Mouse (Mus musculus) left cerebral cortex, postnatal 10 days (tissue): Measurements from ENCODE around the gene Tmem45a. TPM values are rescaled to one million over a fixed set of nuclear protein-coding genes. Genes with fewer than 3 reads are reported as not detected.
"Not testable (repeated sequence)": the region's sequence is repeated elsewhere in the genome, so short reads cannot be mapped to it uniquely, and the experiment has no call there.

ENCODE experiments used
- DNase-seq, 2 experiments: peaks; one replicate each; pipeline ENCODE4 v3.0.0; 2021 to 2022; ENCODE audit warnings: low spot score in 2 of 2, mixed read lengths in 1 of 2; ENCODE audit errors: extremely low spot score in 1 of 2
- intact Hi-C: fragments of 180-260 bp; cut with DNase I; formaldehyde crosslinking; loops from one replicate; pipeline ENCODE4 v1.15.1; 2025
- total RNA-seq, 2 experiments: library from RNA; stranded (reverse); gene quantifications; 2 replicates each; pipeline ENCODE4 v1.2.3; 2021

The Tmem45a gene
- 1 to 10 TPM in 1 of 2 experiments, under 1 TPM in 1; 0.79 to 1.8 TPM for total RNA-seq

DNA sequence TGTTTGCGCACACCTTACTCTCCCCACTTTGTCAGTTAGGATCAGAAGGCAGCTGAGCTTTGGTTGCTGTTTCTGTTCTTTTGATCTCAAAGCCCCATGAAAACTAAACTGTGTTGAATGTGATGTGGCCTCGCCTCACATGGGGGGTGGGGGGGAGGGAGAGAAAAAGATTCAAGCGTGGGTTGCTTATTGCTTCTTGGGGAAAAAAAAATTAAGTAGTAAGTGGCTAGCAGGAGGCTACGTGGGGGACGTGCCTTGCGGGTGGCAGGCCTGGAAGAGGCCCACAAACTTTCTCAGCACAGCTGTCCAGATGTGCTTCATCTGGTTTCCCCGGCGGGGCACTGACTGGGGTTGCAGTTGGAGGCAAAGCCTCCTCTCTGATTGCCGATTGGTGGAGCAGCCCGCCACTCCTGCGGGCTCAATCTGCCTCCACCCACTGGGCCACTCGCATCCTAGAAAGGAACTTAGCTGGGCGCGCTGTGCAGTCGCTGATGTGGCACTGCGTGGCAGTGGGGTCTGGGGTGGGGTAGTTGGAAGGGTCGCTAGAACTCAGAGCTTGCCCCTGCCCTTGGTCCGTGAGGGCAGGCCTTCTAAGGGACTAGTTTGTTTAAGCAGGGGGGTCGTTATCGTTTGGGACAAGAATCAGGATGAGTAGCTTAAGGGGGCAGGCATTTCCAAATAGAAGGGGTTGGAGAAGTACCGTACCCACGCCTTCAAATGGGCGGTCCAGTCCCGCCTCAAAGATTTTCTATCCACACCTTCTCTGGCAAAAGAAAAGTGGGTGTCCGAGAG, at the start of gene Tmem45a:
Tmem45a (minus strand) TSS at position 343 of the 792 bp plus-strand sequence.
- intact Hi-C loops = no loop called here
- peak; percentile 71 to 94 for DNase-seq

DNA sequence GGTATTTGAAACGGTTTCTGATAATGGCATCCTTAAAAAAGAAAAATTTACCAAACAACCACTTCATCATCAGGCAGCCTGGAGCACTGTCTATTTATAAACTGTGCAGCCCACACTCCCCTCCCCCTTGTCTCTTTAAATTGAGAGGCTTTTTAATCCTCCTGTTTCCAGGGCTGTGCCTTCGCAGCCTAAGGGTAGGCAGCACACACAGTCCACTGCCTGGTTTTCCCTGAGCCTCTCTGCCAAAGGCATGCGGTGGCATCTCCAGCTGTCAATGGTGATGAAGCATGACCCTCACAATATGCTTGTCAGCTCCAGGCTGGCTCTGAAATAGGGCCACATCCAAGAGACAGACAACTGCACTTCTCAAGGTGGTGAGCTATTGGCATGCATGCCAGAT, 42.1 kb upstream of the Tmem45a start, which contains the start of gene Lnp1:
Lnp1 (minus strand) TSS at position 39 of the 400 bp plus-strand sequence.
- intact Hi-C loops = no loop called here
- no peak for DNase-seq

GRCm38 (mm10) chr16:56920102-56920657, 34.2 kb upstream of the Tmem45a start:
- intact Hi-C loops = loop anchor here (2.0 kb wide), 1 partner anchor 147 kb away; no protein-coding TSS in a partner anchor
- peak in 1 of 2 experiments; percentile 46 for DNase-seq

GRCm38 (mm10) chr16:56917230-56917629, 31.3 kb upstream of the Tmem45a start:
- intact Hi-C loops = no loop called here
- no peak for DNase-seq

DNA sequence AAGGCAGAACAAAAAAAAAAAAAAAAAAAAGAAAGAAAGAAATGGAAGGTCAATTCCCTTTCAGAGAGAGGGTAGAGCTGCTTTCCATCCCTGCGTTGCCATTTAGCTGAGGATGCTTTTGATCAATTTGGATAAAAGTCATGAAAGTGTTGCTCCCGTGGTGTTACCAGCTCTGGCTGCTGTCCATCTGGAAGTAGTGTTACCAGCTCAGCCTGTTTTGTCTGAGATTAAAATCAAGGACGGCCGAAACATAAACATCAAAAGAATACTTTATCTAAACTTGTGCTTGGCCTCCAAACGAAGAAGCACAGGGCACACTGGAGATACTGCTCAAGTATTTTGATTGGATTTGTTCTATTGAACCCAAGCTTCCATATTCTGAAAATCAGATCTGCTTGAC, 23.0 kb upstream of the Tmem45a start:
- DNase-seq = no peak
- intact Hi-C loops = no loop called here

DNA sequence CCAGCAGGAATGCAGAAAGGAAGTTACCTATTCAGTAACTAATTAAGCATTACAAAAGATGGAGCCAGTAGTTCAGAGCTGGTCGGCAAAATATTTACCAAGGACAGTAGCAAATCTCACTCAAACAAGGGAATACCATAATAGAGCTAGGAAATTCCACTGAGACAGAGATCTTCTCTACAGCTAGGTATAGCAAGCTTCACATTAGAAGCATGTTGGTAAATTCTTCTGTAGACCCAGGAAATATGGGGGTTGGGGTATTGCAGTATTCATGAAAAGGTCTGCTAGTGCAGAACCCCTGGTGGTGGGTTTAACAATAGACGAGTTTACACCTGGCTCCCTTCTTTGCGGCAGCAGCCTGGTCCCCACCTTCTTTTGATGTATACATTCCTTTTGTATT, 16.2 kb upstream of the Tmem45a start:
- intact Hi-C loops, DNase-seq: not testable (repeated sequence)

GRCm38 (mm10) chr16:56891583-56891982, 5.6 kb upstream of the Tmem45a start:
- intact Hi-C loops = no loop called here
- DNase-seq = no peak

DNA sequence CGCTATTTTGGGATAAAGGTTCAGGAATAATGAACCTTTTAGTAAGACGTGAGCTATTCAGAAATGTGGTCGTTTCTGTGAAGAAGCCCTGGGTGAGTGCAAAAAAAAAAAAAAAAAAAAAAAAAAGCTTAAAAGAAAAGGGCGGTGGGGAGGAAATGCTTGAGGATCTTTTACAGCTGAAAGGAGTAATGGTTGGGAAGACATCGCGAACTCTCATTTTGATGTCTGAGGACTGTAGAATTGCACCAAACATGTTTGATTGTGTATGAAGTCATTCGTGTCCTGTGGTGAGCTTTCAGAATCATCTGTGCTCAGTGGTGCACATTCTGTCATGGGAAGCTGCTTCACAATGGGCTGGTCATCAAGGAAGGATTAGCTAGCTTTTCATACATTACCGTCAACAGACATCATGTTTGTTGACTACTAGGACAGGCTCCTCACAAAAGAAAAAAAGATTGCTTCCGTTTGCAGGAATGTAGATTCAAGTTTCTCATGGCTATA, 700 bp upstream of the Tmem45a start:
- intact Hi-C loops = no loop called here
- DNase-seq = no peak

DNA sequence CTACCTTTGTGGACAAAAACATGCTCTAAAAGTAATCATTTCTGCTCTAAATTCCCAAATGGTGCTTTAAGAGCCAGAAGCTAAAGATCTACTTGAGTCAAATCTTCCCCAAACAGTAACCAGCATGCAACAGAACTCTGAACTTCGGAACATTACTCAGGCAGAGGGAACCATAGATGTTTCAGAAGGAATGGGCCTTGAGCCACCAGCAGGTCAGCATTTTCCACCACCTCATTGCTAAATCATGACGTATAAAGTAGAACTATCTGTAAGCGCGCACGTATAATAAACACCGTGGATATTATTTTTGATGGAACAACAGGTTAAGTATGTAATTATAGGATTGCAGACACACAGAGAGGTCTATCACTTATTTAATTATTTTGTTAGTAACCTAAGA, 1.2 kb downstream of the Tmem45a start:
- no peak for DNase-seq
- intact Hi-C loops = no loop called here

DNA sequence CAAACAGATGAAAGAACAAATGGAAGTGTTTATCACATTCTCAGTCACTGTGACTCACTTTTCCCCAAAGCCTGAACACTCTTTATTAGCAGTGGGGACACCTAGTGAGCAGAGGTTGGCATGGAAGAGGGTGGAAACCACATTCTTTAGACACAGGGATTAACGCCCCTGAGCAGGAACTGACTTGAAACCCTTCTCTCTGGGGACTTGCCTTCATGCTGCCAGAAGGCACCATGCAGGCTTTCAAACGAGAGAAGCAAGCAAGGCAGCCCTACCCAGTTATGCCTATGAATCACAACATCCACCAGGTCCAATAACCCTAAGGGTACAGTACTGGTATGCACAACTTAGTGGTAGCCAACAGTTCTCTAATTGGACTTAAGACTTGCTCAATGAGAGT, 12.6 kb downstream of the Tmem45a start:
- intact Hi-C loops = no loop called here
- no peak for DNase-seq

GRCm38 (mm10) chr16:56870458-56870857, 15.5 kb downstream of the Tmem45a start:
- intact Hi-C loops = no loop called here
- DNase-seq = no peak

DNA sequence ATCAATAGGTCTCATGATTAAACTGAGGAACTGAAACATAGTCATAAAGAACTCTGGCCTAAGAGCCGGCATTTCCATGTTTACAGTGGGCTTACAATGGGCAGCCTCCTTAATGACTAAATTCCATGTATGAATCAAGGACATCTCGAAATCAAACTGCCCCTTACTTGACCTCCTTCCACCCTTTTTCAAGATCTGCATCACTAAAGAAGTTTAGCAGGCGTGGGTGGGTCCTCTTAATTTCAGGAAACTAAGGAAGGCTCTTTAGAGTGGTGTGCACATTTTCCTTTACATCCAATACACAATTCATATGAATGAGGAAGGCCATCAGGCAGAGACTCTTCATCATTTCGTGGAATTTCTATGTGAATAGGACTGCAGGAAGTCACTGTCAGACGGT, 17.6 kb downstream of the Tmem45a start:
- DNase-seq = no peak
- intact Hi-C loops = no loop called here

- intact Hi-C loops = no loop called here
- DNase-seq = no peak
Measured at GRCm38 (mm10) chr16:56867591-56867990, 18.4 kb downstream of the Tmem45a start.

GRCm38 (mm10) chr16:56852841-56853587, 33.0 kb downstream of the Tmem45a start:
- peak in 1 of 2 experiments; percentile 25 for DNase-seq

DNA sequence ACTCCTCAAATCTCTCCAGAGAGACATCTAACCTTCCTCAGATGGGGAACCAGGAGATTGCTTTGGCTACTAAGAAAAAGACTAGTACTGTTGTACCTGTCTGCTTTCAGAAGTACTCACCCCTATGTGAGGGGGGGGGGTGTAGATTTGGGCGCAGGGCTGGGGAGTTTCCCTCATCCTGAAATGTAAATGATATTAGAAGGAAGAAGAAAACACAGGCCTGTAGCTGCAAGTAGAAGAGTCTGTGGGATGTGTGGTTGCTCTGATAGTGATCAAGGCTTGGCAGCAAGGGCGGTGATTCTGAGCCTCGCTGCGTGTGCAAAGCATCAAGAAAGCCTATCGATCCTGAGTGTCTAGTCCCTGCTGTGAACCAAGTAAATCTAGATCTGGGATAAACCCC, 43.0 kb downstream of the Tmem45a start:
- no peak for DNase-seq
- intact Hi-C loops = no loop called here

More at GRCm38 (mm10) chr16:56852841-56853587, 33.0 kb downstream of the Tmem45a start:
- intact Hi-C loops = no loop called here

DNA sequence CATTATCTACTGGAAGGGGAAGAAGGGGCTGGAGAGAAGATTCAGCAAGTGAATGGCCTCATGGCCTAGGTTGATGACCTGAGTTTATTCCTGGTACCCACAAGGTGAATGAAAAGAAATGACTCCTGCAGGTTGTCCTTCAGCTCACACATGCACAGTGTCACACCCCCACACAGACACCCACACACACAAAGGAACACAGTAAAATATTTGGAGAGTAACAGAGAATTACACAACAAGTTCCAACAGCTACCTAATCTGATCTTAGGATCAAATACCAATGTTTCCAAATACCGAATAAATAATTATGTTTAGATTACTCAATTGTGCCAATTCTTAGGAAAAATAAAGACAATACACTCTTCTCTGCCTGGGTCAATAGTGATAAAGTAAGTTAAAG, 52.7 kb downstream of the Tmem45a start:
- intact Hi-C loops = no loop called here
- no peak for DNase-seq

DNA sequence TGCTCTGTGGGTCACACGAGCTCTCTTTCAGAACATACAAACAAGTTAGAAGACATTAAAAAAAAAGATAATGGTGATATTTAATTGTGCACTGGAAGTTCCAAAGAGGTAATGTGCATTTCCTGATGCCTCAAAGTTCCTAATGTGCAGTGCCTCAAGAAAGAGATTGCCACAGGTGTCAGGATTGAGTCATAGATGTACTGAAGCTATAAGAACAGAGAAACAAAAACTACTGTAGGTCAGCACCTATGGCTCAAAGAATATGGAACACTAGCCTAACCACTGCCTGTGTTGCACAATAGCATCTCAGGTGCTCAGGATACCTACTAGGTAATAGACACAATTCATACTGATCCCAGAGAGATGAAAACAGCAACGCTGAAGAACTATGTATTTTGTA, 54.0 kb downstream of the Tmem45a start:
- no peak for DNase-seq
- intact Hi-C loops = no loop called here

GRCm38 (mm10) chr16:56801370-56802109, 84.4 kb downstream of the Tmem45a start:
- no peak for DNase-seq
- intact Hi-C loops = no loop called here

- no peak for DNase-seq
- intact Hi-C loops = no loop called here
Measured at GRCm38 (mm10) chr16:56800946-56801345, 85.0 kb downstream of the Tmem45a start.
